In the genomic region with DNA sequence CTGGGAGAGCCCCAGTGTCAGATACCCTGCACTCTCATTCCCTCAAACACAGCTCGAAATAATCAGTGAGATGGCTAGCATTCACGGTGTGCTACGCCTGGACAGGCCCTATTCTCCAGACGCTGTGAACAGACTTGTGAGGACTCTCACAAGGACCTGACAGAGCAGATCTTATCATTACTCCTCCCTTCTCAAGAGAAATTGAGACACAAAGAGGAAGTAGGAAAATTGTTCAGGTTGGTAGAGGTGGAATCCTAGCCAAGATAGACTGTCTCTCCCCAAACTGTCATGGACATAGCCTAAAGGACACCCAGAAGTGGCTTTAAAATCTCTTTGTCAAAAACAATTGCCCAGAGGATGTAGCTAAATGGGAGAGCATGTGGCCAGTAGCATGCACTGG, we compare ENCODE assay signal across 14 mouse cellular contexts.
"Had no signal": no experiment of that assay in that cellular context is flagged by ENCODE, and none has a peak within 500 bp of the region (broad histone marks: within the 10 kb centered on the region; RNA-seq: fewer than 3 reads in every experiment).

No protein-coding gene starts in this region.

- H3K4me2 ChIP-seq: intestine, embryonic 15.5 days; limb, embryonic 13.5 days had no signal

- H3K27me3 ChIP-seq: intestine, embryonic 15.5 days; limb, embryonic 13.5 days had no signal

- H3K9me3 ChIP-seq: intestine, embryonic 15.5 days; limb, embryonic 13.5 days had no signal

- H3K27ac ChIP-seq: intestine, embryonic 15.5 days; layer of hippocampus, adult 2 months; limb, embryonic 13.5 days; liver, embryonic 14.5 days had no signal

- DNase-seq: kidney, adult 18-20 months; kidney, postnatal 10 days; kidney, postnatal 4 days; left cerebral cortex, postnatal 4 days; lung, adult 18-20 months; retina, postnatal 1 day; right cerebral cortex, postnatal 4 days; spleen, adult 18-20 months; thymus, adult 18-20 months; thymus, postnatal 14 days had no signal

- H3K4me3 ChIP-seq: intestine, embryonic 15.5 days; layer of hippocampus, adult 2 months; limb, embryonic 13.5 days had no signal

- H3K9ac ChIP-seq: intestine, embryonic 15.5 days; limb, embryonic 13.5 days; liver, embryonic 14.5 days had no signal

- ATAC-seq: intestine, embryonic 15.5 days had no signal

- H3K36me3 ChIP-seq: intestine, embryonic 15.5 days; limb, embryonic 13.5 days had no signal
